Mouse (Mus musculus): ENCODE data around the gene S100g. TPM values are rescaled to one million over a fixed set of nuclear protein-coding genes. Genes with fewer than 3 reads are reported as not detected.

The S100g gene
- polyA plus RNA-seq, 1 experiment from 2014 or later, result 0.56 TPM

DNA sequence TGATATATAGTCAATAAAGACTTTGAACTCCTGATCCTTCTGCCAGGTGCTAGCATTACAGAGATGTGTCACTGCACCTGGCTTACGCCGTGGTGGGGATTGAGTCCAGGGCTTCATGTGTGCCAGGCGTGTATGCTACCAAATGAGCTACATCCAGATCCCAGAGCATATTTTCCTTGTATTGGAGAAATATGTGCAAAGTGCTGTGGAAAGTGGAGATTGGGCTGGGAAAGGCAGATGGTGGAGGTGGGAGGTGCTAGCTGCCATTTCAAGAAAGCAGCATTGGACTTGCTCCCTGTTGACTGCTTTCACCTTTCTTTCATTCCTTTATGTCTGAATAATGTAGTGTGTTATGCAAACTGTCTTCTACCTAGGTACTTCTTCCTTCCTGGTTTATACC, 50.7 kb downstream of the S100g start:
- Histone ChIP-seq H3K36me3 (peaks cover 30% of the 10 kb centered on the region), H3K27me3 (ENCODE audit: low read depth, poor library complexity, severe bottlenecking) (peaks cover 43% of the 10 kb centered on the region; the same call in 1 of the 2 replicates), H3K4me3 (no peak overlapping the region), H3K9me3 (replicated peaks) (no peaks in the 10 kb centered on the region), H3K4me1 (no peaks in the 10 kb centered on the region), H3K27ac (no peak overlapping the region)
- WGBS, result 97% methylated on average over 3 of the region's 3 CpGs
- no peak for DNase-seq (ENCODE audit: low spot score)

Other genes starting within 250 kb of the S100g start
- gene Rbbp7, start 204.2 kb downstream of the S100g start, polyA plus RNA-seq (2016; fragmentation: Nextera tagmentation; extraction: Ambion mirVana), result 417 and 443 TPM in 2 replicates
- 16.0 and 16.1 TPM in 2 replicates for gene Txlng, start 135.1 kb downstream of the S100g start, polyA plus RNA-seq (2016; fragmentation: Nextera tagmentation; extraction: Ambion mirVana)
- gene Syap1, start 76.2 kb downstream of the S100g start, polyA plus RNA-seq (2016; fragmentation: Nextera tagmentation; extraction: Ambion mirVana), result 23.4 and 32.3 TPM in 2 replicates
- gene Ctps2, start 63.4 kb downstream of the S100g start, polyA plus RNA-seq (2016; fragmentation: Nextera tagmentation; extraction: Ambion mirVana), result 62.9 and 98.4 TPM in 2 replicates

All from limb, embryonic 10.5 days (tissue).